Mouse (Mus musculus) embryonic facial prominence, embryonic 10.5 days (tissue): ENCODE results near the gene Hist2h4. TPM values are rescaled to one million over a fixed set of nuclear protein-coding genes. Genes with fewer than 3 reads are reported as not detected.
"Not testable (repeated sequence)": the region's sequence is repeated elsewhere in the genome, so short reads cannot be mapped to it uniquely, and the experiment has no call there.

ENCODE experiments used
- DNase-seq: peaks from one replicate; pipeline ENCODE4 v3.0.0-alpha.2; 2017; ENCODE audit warnings: low spot score
- H3K27ac ChIP-seq: fragments of 300-500 bp; sonication (generic); replicated peaks from 2 replicates; pipeline ENCODE4 v1.5.1; 2016; ENCODE audit warnings: mild to moderate bottlenecking
- H3K27me3 ChIP-seq: fragments of 300-500 bp; sonication (generic); replicated peaks from 2 replicates; pipeline ENCODE4 v1.6.1; 2016; ENCODE audit warnings: low read depth, mild to moderate bottlenecking; ENCODE audit not compliant: poor library complexity, severe bottlenecking
- H3K36me3 ChIP-seq: fragments of 300-500 bp; sonication (generic); replicated peaks from 2 replicates; pipeline ENCODE4 v1.6.1; 2016; ENCODE audit warnings: mild to moderate bottlenecking, moderate library complexity
- H3K4me1 ChIP-seq: fragments of 300-500 bp; sonication (generic); 2 replicates; pipeline ENCODE4 v1.6.1; 2016
- H3K4me3 ChIP-seq: fragments of 300-500 bp; sonication (generic); 2 replicates; pipeline ENCODE4 v1.5.1; 2016; ENCODE audit warnings: mild to moderate bottlenecking, moderate library complexity
- H3K9me3 ChIP-seq: fragments of 300-500 bp; sonication (generic); 2 replicates; pipeline ENCODE4 v1.6.1; 2016; ENCODE audit warnings: mild to moderate bottlenecking
- WGBS: fragments of 180-500 bp; shearing (Covaris S2); methylation state at CpG from one replicate; pipeline ENCODE4 v1.1.7; 2016; 5-methylcytosine and 5-hydroxymethylcytosine counted together
- polyA plus RNA-seq: library from polyadenylated mRNA; unstranded; fragments of >200 nt; fragmentation: Nextera tagmentation; extraction: Ambion mirVana; gene quantifications from 2 replicates; pipeline ENCODE4 v1.2.1, GENCODE M21; 2016

The Hist2h4 gene
- polyA plus RNA-seq, 1 experiment from 2014 or later = 12.8 TPM

DNA sequence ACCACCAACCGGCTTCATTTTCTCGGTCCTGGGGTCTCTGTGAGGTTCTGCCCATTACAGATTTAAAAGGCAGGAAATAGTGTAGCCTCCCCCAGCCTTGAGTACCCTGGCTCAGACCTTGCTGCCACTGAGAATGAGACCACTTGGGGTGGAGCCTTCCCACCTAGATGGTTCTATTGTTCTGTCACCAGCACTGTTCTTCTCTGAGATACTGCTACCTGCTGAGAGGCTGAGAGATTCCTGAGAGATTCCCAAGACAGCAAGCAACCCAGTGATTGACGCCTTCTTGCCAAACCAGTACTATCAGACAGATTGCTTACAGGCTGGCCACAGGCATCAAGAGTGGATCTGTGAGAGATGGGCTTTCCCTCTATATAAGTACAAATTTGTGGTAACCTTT, 26.1 kb upstream of the Hist2h4 start:
- no peak for DNase-seq
- H3K27me3 ChIP-seq = peaks cover 19% of the 10 kb centered on the region
- 74% methylated on average over 3 of the region's 3 CpGs for WGBS

GRCm38 (mm10) chr3:96287334-96287733, 24.2 kb upstream of the Hist2h4 start:
- H3K27me3 ChIP-seq = peaks cover 37% of the 10 kb centered on the region
- not testable (repeated sequence) for H3K9me3 ChIP-seq, H3K4me3 ChIP-seq, DNase-seq, H3K27ac ChIP-seq, H3K36me3 ChIP-seq
- WGBS = 88% methylated on average over 11 of the region's 11 CpGs
- H3K4me1 ChIP-seq = peaks cover 17% of the 10 kb centered on the region

More for the DNA sequence above, 26.1 kb upstream of the Hist2h4 start:
- Histone ChIP-seq H3K27ac (no peak overlapping the region), H3K36me3 (no peaks in the 10 kb centered on the region), H3K9me3 (no peaks in the 10 kb centered on the region), H3K4me3 (no peak overlapping the region), H3K4me1 (peaks cover 13% of the 10 kb centered on the region)

GRCm38 (mm10) chr3:96284457-96284856, 21.3 kb upstream of the Hist2h4 start:
- Histone ChIP-seq H3K36me3 (no peaks in the 10 kb centered on the region), H3K4me1 (peaks cover 17% of the 10 kb centered on the region), H3K4me3 (0 out of 2 replicates have a peak overlapping the region, but pooled peaks have one; percentile 19), H3K27ac (no peak overlapping the region), H3K27me3 (peaks cover 55% of the 10 kb centered on the region), H3K9me3 (no peaks in the 10 kb centered on the region)
- DNase-seq = peak; percentile 53
- WGBS = 15% methylated on average over 4 of the region's 4 CpGs

- no peak overlapping the region for H3K27ac ChIP-seq
- peaks cover 53% of the 10 kb centered on the region for H3K27me3 ChIP-seq
- no peak for DNase-seq
- WGBS = 48% methylated on average over 6 of the region's 6 CpGs
- H3K4me3 ChIP-seq = no peak overlapping the region
- H3K9me3 ChIP-seq = no peaks in the 10 kb centered on the region
- H3K4me1 ChIP-seq = peaks cover 31% of the 10 kb centered on the region
- no peaks in the 10 kb centered on the region for H3K36me3 ChIP-seq
These were observed 17.5 kb upstream of the Hist2h4 start for GRCm38 (mm10) chr3:96280660-96281059.

GRCm38 (mm10) chr3:96277800-96278624, 14.9 kb upstream of the Hist2h4 start:
- Histone ChIP-seq H3K4me1 (peaks cover 17% of the 10 kb centered on the region), H3K4me3 (peak overlapping the region; percentile 66), H3K36me3 (no peaks in the 10 kb centered on the region), H3K27me3 (peaks cover 28% of the 10 kb centered on the region), H3K27ac (peak overlapping the region; percentile 89), H3K9me3 (no peaks in the 10 kb centered on the region)
- WGBS = under 1% methylated on average over 49 of the region's 49 CpGs
- peak; percentile 96 for DNase-seq

- Histone ChIP-seq H3K36me3 (no peaks in the 10 kb centered on the region), H3K9me3 (no peaks in the 10 kb centered on the region), H3K4me3 (peak overlapping the region; percentile 66), H3K4me1 (peaks cover 17% of the 10 kb centered on the region), H3K27me3 (peaks cover 22% of the 10 kb centered on the region), H3K27ac (peak overlapping the region; percentile 89)
- DNase-seq = peak; percentile 71
- WGBS = 15% methylated on average over 8 of the region's 8 CpGs
These were observed 14.3 kb upstream of the Hist2h4 start for GRCm38 (mm10) chr3:96277428-96277799.

GRCm38 (mm10) chr3:96273591-96274465, 10.7 kb upstream of the Hist2h4 start:
- no peak overlapping the region for H3K4me3 ChIP-seq
- H3K27me3 ChIP-seq = peaks cover 4% of the 10 kb centered on the region; the same call in 1 of the 2 replicates
- no peaks in the 10 kb centered on the region for H3K36me3 ChIP-seq
- no peaks in the 10 kb centered on the region for H3K9me3 ChIP-seq
- DNase-seq = no peak
- H3K4me1 ChIP-seq = peaks cover 17% of the 10 kb centered on the region
- WGBS = 89% methylated on average over 17 of the region's 17 CpGs
- no peak overlapping the region for H3K27ac ChIP-seq

DNA sequence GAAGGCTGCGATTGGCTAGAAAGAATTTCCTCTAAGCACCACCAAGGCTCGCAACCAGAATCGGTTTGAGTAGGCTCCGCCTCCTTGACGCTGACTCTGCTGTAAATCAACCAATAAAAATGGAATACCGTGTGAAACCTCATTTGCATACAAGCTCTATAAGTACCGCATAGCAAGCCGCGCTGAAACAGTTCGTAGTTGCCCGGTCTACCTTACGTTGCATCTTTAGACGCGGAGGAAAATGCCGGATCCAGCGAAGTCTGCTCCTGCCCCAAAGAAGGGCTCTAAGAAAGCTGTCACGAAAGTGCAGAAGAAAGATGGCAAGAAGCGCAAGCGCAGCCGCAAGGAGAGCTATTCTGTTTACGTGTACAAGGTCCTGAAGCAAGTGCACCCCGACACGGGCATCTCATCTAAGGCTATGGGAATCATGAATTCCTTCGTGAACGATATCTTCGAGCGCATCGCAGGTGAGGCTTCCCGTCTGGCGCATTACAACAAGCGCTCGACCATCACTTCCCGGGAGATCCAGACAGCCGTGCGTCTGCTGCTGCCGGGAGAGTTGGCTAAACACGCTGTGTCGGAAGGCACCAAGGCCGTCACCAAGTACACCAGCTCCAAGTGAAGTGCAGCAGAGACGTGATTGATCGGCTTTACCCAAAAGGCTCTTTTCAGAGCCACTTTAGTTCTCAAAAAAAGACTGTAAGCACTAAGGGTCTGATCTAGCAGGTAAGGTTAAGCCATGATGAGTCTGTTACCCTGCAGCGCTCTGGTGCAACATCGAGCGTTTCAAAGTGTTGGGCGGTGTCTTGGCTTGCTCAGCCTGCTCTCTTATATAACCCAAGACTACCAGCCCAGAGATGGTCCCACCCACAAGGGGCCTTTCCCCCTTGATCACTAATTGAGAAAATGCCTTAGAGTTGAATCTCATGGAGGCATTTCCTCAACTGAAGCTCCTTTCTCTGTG, 6.7 kb upstream of the Hist2h4 start, which contains the start of gene Hist2h2bb:
Hist2h2bb (plus strand) TSS at position 242 of the 964 bp plus-strand sequence.
- WGBS = under 1% methylated on average over 45 of the region's 45 CpGs
- Histone ChIP-seq H3K4me1 (peaks cover 22% of the 10 kb centered on the region), H3K27ac (peak within 1 kb of the TSS; percentile 95), H3K4me3 (peak within 1 kb of the TSS; percentile 68), H3K36me3 (no peaks in the 10 kb centered on the region), H3K9me3 (no peaks in the 10 kb centered on the region), H3K27me3 (no peaks in the 10 kb centered on the region)
- peak; percentile 91 for DNase-seq

GRCm38 (mm10) chr3:96268776-96269378, 5.8 kb upstream of the Hist2h4 start:
- not testable (repeated sequence) for H3K9me3 ChIP-seq, H3K27me3 ChIP-seq, H3K36me3 ChIP-seq
- peak overlapping the region; percentile 68 for H3K4me3 ChIP-seq
- WGBS = under 1% methylated on average over 11 of the region's 44 CpGs
- peak overlapping the region; percentile 95 for H3K27ac ChIP-seq
- peaks cover 31% of the 10 kb centered on the region for H3K4me1 ChIP-seq
- peak; percentile 53 for DNase-seq

- Histone ChIP-seq H3K27me3 (no peaks in the 10 kb centered on the region), H3K4me3 (peak within 1 kb of the TSS; percentile 68), H3K27ac (peak within 1 kb of the TSS; percentile 95), H3K9me3 (no peaks in the 10 kb centered on the region), H3K4me1 (peaks cover 35% of the 10 kb centered on the region), H3K36me3 (no peaks in the 10 kb centered on the region)
- DNase-seq = peak; percentile 83
- 26% methylated on average over 30 of the region's 30 CpGs for WGBS
These were observed 5.1 kb upstream of the Hist2h4 start, which contains the start of gene Hist2h3b for GRCm38 (mm10) chr3:96268051-96268775. Gene Hist2h3b, plus strand, starts transcription at chr3:96268654.

DNA sequence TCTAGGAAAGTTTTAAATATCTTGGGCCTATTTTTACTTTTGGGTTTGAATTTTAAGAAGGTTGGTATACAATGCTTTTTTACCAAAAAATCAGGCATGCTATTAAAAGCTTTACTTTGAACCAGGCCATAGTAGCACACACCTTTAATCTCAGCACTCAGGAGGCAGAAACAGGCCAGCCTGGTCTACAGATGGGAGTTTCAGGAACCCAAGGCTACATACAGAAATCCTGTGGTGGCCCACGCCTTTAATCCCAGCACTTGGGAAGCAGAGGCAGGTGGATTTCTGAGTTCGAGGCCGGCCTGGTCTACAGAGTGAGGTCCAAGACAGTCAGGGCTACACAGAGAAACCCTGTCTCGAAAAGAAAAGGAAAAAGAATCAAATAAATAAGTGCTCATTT, 4.4 kb upstream of the Hist2h4 start:
- no peak for DNase-seq

More for the DNA sequence above, 4.4 kb upstream of the Hist2h4 start:
- Histone ChIP-seq H3K27me3 (no peaks in the 10 kb centered on the region), H3K4me1 (peaks cover 36% of the 10 kb centered on the region), H3K27ac (peak overlapping the region; percentile 93), H3K36me3 (no peaks in the 10 kb centered on the region), H3K9me3 (no peaks in the 10 kb centered on the region), H3K4me3 (peak overlapping the region; percentile 56; the same call in 1 of the 2 replicates)
- WGBS = 79% methylated on average over 4 of the region's 4 CpGs
